Mouse (Mus musculus): ENCODE measurements around the gene Rfxank. TPM values are rescaled to one million over a fixed set of nuclear protein-coding genes. Genes with fewer than 3 reads are reported as not detected.

Gene Rfxank
- polyA plus RNA-seq, 1 experiment from 2014 or later = 7.5 TPM

DNA sequence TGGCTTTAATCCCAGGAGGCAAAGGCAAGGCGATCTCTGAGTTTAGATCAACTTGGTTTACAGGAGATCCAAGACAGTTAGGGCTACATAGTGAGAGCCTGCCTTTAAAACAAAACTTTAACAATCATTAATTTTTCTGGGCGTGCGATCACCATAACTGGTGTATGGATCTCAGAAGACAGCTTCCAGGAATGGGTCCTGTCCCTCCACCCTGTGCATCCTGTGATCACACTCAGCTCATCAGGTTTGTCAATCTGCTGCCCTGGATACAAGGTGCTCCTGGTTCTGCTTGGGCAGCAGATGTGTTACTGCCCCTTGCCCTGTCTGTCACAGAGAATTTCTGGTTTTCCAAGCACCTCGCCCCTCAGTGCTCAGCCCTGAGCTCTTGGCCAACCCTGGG is 20.3 kb upstream of the Rfxank start:
- 87% methylated on average over 4 of the region's 4 CpGs for WGBS
- H3K9ac ChIP-seq (replicated peaks; ENCODE audit: low read length) = no peak overlapping the region
- no peak overlapping the region for H3K4me2 ChIP-seq (ENCODE audit: low read length)

DNA sequence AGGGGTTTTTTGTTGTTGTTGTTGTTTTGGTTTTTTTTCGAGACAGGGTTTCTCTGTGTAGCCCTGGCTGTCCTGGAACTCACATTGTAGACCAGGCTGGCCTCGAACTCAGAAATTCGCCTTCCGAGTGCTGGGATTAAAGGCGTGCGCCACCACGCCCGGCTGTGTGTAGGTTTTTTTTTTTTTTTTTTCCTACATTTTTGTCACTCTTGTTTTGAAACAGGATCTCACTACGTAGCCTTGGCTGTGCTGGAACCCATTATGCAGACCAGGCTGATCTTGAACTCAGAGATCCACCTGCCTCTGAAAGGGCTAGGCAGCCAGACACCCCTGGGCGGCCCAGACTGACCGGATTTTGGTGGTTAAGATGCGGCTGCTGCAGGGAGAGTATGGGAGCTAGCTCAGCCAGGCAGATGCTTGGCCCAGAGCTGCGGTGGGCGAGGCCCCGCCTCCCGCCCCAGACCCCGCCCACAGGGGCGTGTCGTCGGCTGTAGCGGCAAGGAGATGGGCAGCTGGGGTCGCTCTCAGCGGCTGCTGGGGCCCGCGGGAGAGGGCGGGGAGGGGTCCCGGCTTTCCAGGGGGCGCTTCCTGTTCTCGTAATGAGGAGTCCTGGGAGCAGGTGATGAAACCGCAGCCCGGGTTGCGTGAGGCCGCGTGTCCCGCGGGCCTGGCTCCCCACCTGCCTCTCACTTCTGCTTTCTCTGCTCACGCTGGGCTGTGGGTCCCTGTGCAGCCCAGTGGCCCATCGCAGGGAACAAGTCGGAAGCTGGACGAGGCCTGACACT is 19.3 kb upstream of the Rfxank start:
- Histone ChIP-seq H3K4me2 (ENCODE audit: low read length) (peak overlapping the region; percentile 71), H3K27me3 (ENCODE audit: control insufficient read depth, insufficient read depth, low read length) (no peaks in the 10 kb centered on the region), H3K9me3 (ENCODE audit: control insufficient read depth, low read length) (no peaks in the 10 kb centered on the region), H3K4me3 (replicated peaks; ENCODE audit: low read depth, low read length) (peak overlapping the region; percentile 46), H3K36me3 (ENCODE audit: control insufficient read depth, insufficient read depth, low read length) (no peaks in the 10 kb centered on the region), H3K27ac (replicated peaks; ENCODE audit: low read depth, low read length) (0 out of 2 replicates have a peak overlapping the region, but pooled peaks have one; percentile 16), H3K4me1 (ENCODE audit: control insufficient read depth, insufficient read depth, low read length) (no peaks in the 10 kb centered on the region), H3K9ac (replicated peaks; ENCODE audit: low read length) (peak overlapping the region; percentile 50)
- DNase-seq (peak; percentile 92), ATAC-seq (ENCODE audit: low FRiP score, low TSS enrichment) (peak; percentile 93)
- 9% methylated on average over 40 of the region's 40 CpGs for WGBS

More for the DNA sequence above, 20.3 kb upstream of the Rfxank start:
- ATAC-seq (ENCODE audit: low FRiP score, low TSS enrichment) (no peak), DNase-seq (no peak)
- Histone ChIP-seq H3K9me3 (ENCODE audit: control insufficient read depth, low read length) (no peaks in the 10 kb centered on the region), H3K4me1 (ENCODE audit: control insufficient read depth, insufficient read depth, low read length) (no peaks in the 10 kb centered on the region), H3K27me3 (ENCODE audit: control insufficient read depth, insufficient read depth, low read length) (no peaks in the 10 kb centered on the region), H3K4me3 (replicated peaks; ENCODE audit: low read depth, low read length) (no peak overlapping the region), H3K27ac (replicated peaks; ENCODE audit: low read depth, low read length) (no peak overlapping the region), H3K36me3 (ENCODE audit: control insufficient read depth, insufficient read depth, low read length) (no peaks in the 10 kb centered on the region)

DNA sequence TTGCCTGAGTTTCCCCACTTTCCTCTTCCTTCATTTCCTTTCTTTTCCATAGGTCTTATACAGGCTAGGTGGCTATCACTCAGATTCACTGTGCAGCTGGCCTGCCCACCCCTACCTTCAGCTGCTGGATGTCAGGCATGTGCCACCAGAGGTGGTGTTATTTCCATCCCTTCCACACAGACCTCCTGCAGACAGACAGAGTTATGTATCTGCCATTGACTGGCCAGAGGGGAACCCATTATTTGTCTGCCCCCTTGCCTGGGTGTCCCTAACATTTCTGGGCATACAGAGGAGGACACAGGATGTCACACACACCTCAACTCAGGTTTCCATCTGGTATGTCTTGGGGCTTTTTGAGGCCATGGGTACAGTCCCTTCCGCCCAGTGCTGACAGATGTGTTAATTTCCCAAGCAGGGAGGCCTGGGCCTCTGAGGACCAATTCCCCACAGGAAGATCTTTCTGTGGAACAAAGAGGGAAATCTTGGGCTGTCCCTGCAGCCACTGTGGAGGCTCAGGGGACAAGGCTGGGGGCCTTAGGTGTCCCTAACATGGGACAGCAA is 18.4 kb upstream of the Rfxank start:
- 88% methylated on average over 1 of the region's 1 CpGs for WGBS

DNA sequence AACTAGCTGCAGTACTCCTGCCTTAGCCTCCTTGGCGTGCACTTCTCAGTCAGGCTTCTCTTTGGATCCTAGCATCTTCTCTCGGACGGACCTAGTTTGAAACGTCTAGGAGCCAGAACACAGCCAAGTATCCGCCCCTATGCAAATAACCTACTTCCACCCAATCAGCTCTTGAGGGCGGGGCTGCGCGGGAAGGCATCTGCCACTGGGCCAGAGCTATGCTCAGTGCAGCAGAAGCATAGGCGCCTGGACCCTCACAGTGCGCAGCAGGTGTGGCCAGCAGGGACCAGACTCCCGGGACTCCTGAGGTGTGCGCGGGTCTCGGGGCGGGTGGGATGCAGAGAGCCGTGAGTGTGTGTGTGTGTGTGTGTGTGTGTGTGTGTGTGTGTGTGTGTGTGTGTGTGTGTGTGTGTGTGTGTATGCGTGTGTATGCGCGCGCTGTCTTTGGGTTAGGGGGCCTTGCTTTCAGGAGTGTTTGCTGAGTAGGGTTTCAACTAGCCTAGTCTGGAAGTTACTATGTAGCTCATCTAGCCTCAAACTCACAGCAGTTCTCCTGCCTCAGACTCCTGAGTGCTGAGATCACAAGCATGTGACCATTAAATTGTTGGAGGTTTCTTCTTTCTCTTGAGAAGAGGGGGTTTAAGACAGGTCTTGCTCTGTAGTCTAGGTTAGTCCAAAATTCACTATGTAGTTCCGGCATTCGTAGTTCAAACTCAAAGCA is 13.7 kb upstream of the Rfxank start:
- Histone ChIP-seq H3K27ac (replicated peaks; ENCODE audit: low read depth, low read length) (no peak overlapping the region), H3K9ac (replicated peaks; ENCODE audit: low read length) (no peak overlapping the region), H3K4me3 (replicated peaks; ENCODE audit: low read depth, low read length) (no peak overlapping the region), H3K36me3 (ENCODE audit: control insufficient read depth, insufficient read depth, low read length) (no peaks in the 10 kb centered on the region), H3K9me3 (ENCODE audit: control insufficient read depth, low read length) (no peaks in the 10 kb centered on the region), H3K27me3 (ENCODE audit: control insufficient read depth, insufficient read depth, low read length) (no peaks in the 10 kb centered on the region), H3K4me1 (ENCODE audit: control insufficient read depth, insufficient read depth, low read length) (no peaks in the 10 kb centered on the region), H3K4me2 (ENCODE audit: low read length) (peak overlapping the region; percentile 29)
- 16% methylated on average over 22 of the region's 22 CpGs for WGBS
- peak; percentile 88 for ATAC-seq (ENCODE audit: low FRiP score, low TSS enrichment)
- peak; percentile 83 for DNase-seq

More for the DNA sequence above, 18.4 kb upstream of the Rfxank start:
- no peaks in the 10 kb centered on the region for H3K9me3 ChIP-seq (ENCODE audit: control insufficient read depth, low read length)
- H3K9ac ChIP-seq (replicated peaks; ENCODE audit: low read length) = no peak overlapping the region
- no peaks in the 10 kb centered on the region for H3K27me3 ChIP-seq (ENCODE audit: control insufficient read depth, insufficient read depth, low read length)
- no peak overlapping the region for H3K4me3 ChIP-seq (replicated peaks; ENCODE audit: low read depth, low read length)
- no peak overlapping the region for H3K4me2 ChIP-seq (ENCODE audit: low read length)
- no peak for DNase-seq
- H3K27ac ChIP-seq (replicated peaks; ENCODE audit: low read depth, low read length) = no peak overlapping the region
- ATAC-seq (ENCODE audit: low FRiP score, low TSS enrichment) = no peak
- no peaks in the 10 kb centered on the region for H3K36me3 ChIP-seq (ENCODE audit: control insufficient read depth, insufficient read depth, low read length)
- H3K4me1 ChIP-seq (ENCODE audit: control insufficient read depth, insufficient read depth, low read length) = no peaks in the 10 kb centered on the region

DNA sequence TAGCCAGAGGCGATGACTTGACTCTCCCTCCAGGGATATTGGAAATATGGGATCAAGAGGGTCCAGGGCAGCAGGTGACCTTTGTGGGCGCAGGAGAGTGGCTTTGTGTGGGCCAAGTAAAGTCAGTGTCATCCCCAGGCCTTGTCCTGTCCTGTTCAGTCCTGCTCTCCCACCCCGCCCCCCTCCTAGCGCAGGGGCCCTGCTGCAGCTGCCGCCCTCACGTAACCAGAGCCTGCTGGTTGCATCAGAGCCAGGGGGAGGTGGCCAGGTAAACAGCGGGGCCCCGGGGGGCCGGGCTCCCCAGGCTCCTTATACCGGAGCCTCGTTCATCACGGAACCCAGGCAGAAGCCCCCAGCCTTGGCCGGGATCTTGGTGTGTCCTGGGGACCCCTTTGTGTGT is 11.2 kb upstream of the Rfxank start:
- no peaks in the 10 kb centered on the region for H3K27me3 ChIP-seq (ENCODE audit: control insufficient read depth, insufficient read depth, low read length)
- no peak overlapping the region for H3K4me3 ChIP-seq (replicated peaks; ENCODE audit: low read depth, low read length)
- DNase-seq (no peak), ATAC-seq (ENCODE audit: low FRiP score, low TSS enrichment) (no peak)
- no peaks in the 10 kb centered on the region for H3K4me1 ChIP-seq (ENCODE audit: control insufficient read depth, insufficient read depth, low read length)
- H3K9me3 ChIP-seq (ENCODE audit: control insufficient read depth, low read length) = no peaks in the 10 kb centered on the region
- H3K36me3 ChIP-seq (ENCODE audit: control insufficient read depth, insufficient read depth, low read length) = peaks cover 21% of the 10 kb centered on the region
- 21% methylated on average over 13 of the region's 13 CpGs for WGBS
- no peak overlapping the region for H3K4me2 ChIP-seq (ENCODE audit: low read length)
- no peak overlapping the region for H3K9ac ChIP-seq (replicated peaks; ENCODE audit: low read length)
- no peak overlapping the region for H3K27ac ChIP-seq (replicated peaks; ENCODE audit: low read depth, low read length)

DNA sequence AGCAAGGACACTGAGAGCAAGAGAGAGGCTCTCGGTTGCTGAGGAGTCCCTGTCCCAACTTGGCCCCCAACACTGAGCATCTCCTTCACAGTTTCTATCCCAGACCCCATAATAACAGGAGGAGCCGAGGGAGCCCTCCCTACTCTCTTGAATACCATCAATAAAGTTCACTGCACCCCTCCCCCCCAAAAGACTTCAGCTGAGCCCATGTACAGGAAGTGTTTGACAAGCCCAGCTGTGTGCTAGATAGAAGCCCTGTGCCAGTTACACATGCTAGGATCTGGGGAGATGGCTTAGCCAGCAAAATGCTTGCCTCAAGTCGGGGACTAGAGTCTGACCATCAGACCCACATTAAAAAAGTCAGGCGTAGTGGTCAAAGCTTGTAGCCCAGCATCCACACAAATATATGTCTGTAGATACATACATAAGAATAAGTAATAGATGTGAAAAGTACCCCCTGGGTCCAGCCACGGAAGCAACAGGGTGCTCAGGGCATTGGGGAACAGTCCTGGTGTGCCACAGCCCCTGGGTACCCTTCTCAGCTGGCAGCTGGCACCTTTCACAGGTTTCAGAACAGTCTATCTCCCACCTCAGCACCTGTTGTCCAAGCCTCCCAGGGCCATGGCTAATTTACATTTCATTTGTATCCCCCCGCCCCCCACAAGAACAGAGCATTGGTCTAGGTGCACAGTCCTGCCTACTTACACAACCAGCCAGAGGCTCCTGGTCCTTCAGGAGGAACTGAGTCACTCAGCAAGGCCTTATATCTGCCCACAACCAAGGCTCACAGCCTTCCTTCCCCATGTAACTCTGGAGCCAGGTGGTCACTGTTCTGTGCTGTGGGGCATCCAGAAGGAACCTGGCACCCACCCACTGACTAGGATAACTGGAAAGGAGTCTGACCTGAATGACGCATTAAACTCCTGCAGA is 9.0 kb upstream of the Rfxank start:
- H3K4me1 ChIP-seq (ENCODE audit: control insufficient read depth, insufficient read depth, low read length) = no peaks in the 10 kb centered on the region
- H3K36me3 ChIP-seq (ENCODE audit: control insufficient read depth, insufficient read depth, low read length) = peaks cover 38% of the 10 kb centered on the region
- H3K27me3 ChIP-seq (ENCODE audit: control insufficient read depth, insufficient read depth, low read length) = no peaks in the 10 kb centered on the region
- no peak overlapping the region for H3K4me3 ChIP-seq (replicated peaks; ENCODE audit: low read depth, low read length)
- no peak overlapping the region for H3K4me2 ChIP-seq (ENCODE audit: low read length)
- H3K9me3 ChIP-seq (ENCODE audit: control insufficient read depth, low read length) = no peaks in the 10 kb centered on the region
- no peak overlapping the region for H3K27ac ChIP-seq (replicated peaks; ENCODE audit: low read depth, low read length)
- H3K9ac ChIP-seq (replicated peaks; ENCODE audit: low read length) = no peak overlapping the region
- 88% methylated on average over 7 of the region's 7 CpGs for WGBS
- ATAC-seq (ENCODE audit: low FRiP score, low TSS enrichment) = no peak
- no peak for DNase-seq

DNA sequence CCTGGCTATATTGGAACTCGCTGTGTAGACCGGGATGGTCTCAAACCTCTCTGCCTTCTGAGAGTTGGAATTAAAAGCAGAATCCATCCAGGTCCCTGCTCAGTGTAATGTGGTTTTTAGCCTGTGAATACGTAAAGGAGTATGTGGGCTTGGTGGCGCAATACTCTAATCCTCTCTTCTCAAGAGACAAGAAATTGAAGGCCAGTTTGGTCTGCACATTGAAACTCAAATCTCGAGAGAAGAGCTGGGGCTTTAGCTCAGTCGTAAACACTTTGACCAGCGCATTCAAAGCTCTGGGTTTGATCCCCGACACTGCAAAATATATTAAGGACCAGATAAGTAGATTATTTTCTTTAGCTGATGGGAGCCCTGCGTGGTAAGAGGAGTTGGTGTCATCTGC is 1.0 kb upstream of the Rfxank start:
- H3K4me3 ChIP-seq (replicated peaks; ENCODE audit: low read depth, low read length) = peak overlapping the region; percentile 55
- WGBS = 12% methylated on average over 9 of the region's 9 CpGs
- no peaks in the 10 kb centered on the region for H3K9me3 ChIP-seq (ENCODE audit: control insufficient read depth, low read length)
- peaks cover 37% of the 10 kb centered on the region for H3K36me3 ChIP-seq (ENCODE audit: control insufficient read depth, insufficient read depth, low read length)
- H3K4me1 ChIP-seq (ENCODE audit: control insufficient read depth, insufficient read depth, low read length) = peaks cover 19% of the 10 kb centered on the region
- H3K27ac ChIP-seq (replicated peaks; ENCODE audit: low read depth, low read length) = peak overlapping the region; percentile 62; the same call in 1 of the 2 replicates
- H3K9ac ChIP-seq (replicated peaks; ENCODE audit: low read length) = peak overlapping the region; percentile 68
- H3K4me2 ChIP-seq (ENCODE audit: low read length) = peak overlapping the region; percentile 66
- no peak for ATAC-seq (ENCODE audit: low FRiP score, low TSS enrichment)
- no peak for DNase-seq
- H3K27me3 ChIP-seq (ENCODE audit: control insufficient read depth, insufficient read depth, low read length) = no peaks in the 10 kb centered on the region

DNA sequence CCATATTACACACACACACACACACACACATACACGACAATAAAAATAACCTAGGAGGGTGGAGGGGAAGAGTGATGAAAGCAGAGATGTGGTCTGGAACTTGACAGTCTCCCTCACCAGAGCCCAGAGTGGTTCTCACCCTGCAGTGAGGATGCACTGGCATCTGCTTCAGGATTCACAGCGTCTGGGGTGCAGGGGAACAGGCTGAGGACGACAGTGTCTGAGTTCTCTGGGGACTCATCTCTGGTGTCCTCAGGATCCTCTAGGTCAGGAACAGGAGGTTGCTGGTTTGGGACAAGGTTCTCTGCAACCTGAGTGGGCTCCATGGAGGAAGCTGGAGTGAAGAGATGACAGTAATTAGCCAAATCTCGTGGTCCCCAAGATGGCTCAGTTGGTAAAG is 1.1 kb downstream of the Rfxank start:
- Histone ChIP-seq H3K4me3 (replicated peaks; ENCODE audit: low read depth, low read length) (peak overlapping the region; percentile 55; the same call in 1 of the 2 replicates), H3K4me2 (ENCODE audit: low read length) (peak overlapping the region; percentile 65), H3K27ac (replicated peaks; ENCODE audit: low read depth, low read length) (no peak overlapping the region), H3K4me1 (ENCODE audit: control insufficient read depth, insufficient read depth, low read length) (peaks cover 19% of the 10 kb centered on the region), H3K36me3 (ENCODE audit: control insufficient read depth, insufficient read depth, low read length) (peaks cover 42% of the 10 kb centered on the region), H3K9ac (replicated peaks; ENCODE audit: low read length) (peak overlapping the region; percentile 12; the same call in 1 of the 2 replicates), H3K27me3 (ENCODE audit: control insufficient read depth, insufficient read depth, low read length) (no peaks in the 10 kb centered on the region), H3K9me3 (ENCODE audit: control insufficient read depth, low read length) (no peaks in the 10 kb centered on the region)
- 82% methylated on average over 4 of the region's 4 CpGs for WGBS
- ATAC-seq (ENCODE audit: low FRiP score, low TSS enrichment) (no peak), DNase-seq (no peak)

All from midbrain, embryonic 14.5 days (tissue).